Mouse (Mus musculus) testis, adult 2 months (tissue): ENCODE data around the gene Akap12.

ENCODE experiments used
- CTCF ChIP-seq: fragments of 200-500 bp; IDR thresholded peaks from 2 replicates; pipeline ENCODE4 v1.5.1; 2012; ENCODE audit warnings: low read depth, mild to moderate bottlenecking, inconsistent platforms, low read length, moderate library complexity; ENCODE audit not compliant: control insufficient read depth, insufficient read depth, insufficient replicate concordance
- POLR2A ChIP-seq: fragments of 200-500 bp; IDR thresholded peaks from 2 replicates; pipeline ENCODE4 v1.6.1; 2012; ENCODE audit warnings: low read depth, mild to moderate bottlenecking, inconsistent platforms, low read length, moderate library complexity; ENCODE audit not compliant: control insufficient read depth

GRCm38 (mm10) chr10:4278041-4278440 is 11.9 kb downstream of the Akap12 start:
- no peak for TF ChIP-seq CTCF
- no peak for TF ChIP-seq POLR2A
